Mouse (Mus musculus): Measurements from ENCODE around the gene B230104I21Rik. TPM values are rescaled to one million over a fixed set of nuclear protein-coding genes. Genes with fewer than 3 reads are reported as not detected.

B230104I21Rik gene
- polyA plus RNA-seq, 1 experiment from 2014 or later: not detected

DNA sequence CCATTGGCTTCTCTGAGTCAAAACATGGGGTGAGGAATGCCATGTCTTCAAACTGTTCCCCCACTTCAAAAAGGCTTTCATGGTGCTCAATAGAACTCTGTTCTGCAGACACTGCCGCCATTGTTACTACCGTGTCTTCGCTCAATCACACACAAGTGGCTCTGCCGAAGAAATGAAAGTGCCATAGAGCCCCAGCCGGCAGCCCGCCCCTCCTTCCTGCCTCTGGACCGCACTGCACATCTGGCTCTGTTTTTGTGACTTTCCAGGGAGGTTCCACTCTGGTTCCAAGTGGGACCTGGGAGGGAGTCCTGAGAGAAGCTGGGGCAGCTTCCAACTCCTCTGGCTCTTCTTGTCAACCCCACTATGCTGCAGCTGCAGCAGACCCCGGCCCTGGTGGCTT, 49.3 kb downstream of the B230104I21Rik start:
- Histone ChIP-seq H3K4me1 (replicated peaks) (peaks cover 30% of the 10 kb centered on the region), H3K4me2 (no peak overlapping the region), H3K27ac (no peak overlapping the region), H3K36me3 (no peaks in the 10 kb centered on the region), H3K27me3 (peaks cover 33% of the 10 kb centered on the region), H3K9ac (no peak overlapping the region), H3K9me3 (no peaks in the 10 kb centered on the region), H3K4me3 (no peak overlapping the region)
- WGBS: 51% methylated on average over 8 of the region's 8 CpGs
- ATAC-seq (ENCODE audit: low FRiP score): no peak

DNA sequence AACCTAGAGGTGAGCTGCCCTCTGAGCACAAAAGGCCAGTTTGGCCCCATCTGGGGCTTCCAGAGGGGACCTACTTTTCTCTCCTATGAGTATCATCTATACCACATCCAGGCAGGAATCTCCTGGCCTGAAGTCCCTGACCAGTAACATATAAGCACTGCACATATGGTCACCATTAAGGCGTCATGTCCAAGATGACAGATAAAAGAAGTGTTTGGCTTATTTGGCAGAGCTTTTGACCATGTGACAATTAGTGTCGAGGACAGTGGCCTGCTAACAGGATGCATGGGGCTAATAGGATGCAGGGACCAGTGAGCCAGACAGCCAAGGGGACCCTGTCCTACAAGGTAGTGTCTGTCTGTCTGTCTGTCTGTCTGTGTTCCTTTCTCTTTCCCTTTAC, 50.0 kb downstream of the B230104I21Rik start:
- no peak overlapping the region for H3K9ac ChIP-seq
- peaks cover 37% of the 10 kb centered on the region for H3K4me1 ChIP-seq (replicated peaks)
- no peak overlapping the region for H3K4me3 ChIP-seq
- ATAC-seq (ENCODE audit: low FRiP score): no peak
- 75% methylated on average over 2 of the region's 2 CpGs for WGBS
- no peak overlapping the region for H3K4me2 ChIP-seq
- H3K9me3 ChIP-seq: no peaks in the 10 kb centered on the region
- peaks cover 33% of the 10 kb centered on the region for H3K27me3 ChIP-seq
- H3K27ac ChIP-seq: no peak overlapping the region
- H3K36me3 ChIP-seq: no peaks in the 10 kb centered on the region

DNA sequence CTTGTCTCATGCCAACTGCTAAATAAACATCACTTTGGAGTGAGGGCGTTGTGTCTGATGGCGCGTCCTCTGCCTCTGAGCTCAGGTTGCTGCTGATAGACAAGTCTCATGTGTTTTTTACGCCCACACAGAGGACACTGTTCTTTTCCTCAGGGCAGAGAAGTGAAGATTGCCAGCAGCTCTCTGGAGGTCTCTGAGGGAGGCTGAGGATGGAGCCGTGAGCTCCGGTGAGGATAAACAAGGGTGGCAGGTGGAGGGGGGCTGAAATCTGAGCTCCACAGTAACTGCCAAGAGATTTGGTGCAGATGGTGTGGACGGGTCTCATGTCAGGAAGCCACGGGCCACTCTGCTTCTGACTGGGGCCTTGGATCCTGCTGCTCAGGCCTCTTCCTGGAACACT, 50.9 kb downstream of the B230104I21Rik start:
- H3K4me3 ChIP-seq: no peak overlapping the region
- WGBS: 42% methylated on average over 8 of the region's 8 CpGs
- H3K27ac ChIP-seq: peak overlapping the region; percentile 35
- H3K4me1 ChIP-seq (replicated peaks): peaks cover 46% of the 10 kb centered on the region
- no peaks in the 10 kb centered on the region for H3K36me3 ChIP-seq
- peaks cover 33% of the 10 kb centered on the region for H3K27me3 ChIP-seq
- no peak overlapping the region for H3K4me2 ChIP-seq
- H3K9ac ChIP-seq: peak overlapping the region; percentile 35; the same call in 1 of the 2 replicates
- no peak for ATAC-seq (ENCODE audit: low FRiP score)
- no peaks in the 10 kb centered on the region for H3K9me3 ChIP-seq

DNA sequence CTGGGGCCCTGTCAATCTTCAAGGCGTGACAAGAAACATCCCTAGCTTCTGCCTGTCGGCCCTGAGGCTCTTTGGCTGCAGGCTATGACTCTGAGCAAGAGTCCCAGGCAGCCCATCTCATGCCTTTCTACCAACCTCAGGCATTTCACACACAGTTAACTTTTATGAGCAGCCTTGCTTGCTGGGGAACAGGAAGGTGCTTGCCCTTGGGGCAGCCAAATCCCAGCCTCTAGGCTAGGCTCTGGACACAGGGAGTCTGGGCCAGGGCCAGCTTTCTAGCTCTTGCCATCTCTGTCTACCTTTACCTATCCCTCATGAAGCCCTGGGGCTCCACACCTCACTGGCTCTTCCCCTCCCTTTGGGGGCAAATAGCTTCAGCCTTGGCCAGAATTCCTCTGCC, 53.7 kb downstream of the B230104I21Rik start:
- Histone ChIP-seq H3K4me1 (replicated peaks) (peaks cover 70% of the 10 kb centered on the region), H3K27ac (peak overlapping the region; percentile 72; the same call in 1 of the 2 replicates), H3K36me3 (no peaks in the 10 kb centered on the region), H3K4me3 (no peak overlapping the region), H3K9me3 (no peaks in the 10 kb centered on the region), H3K9ac (no peak overlapping the region), H3K4me2 (no peak overlapping the region), H3K27me3 (peaks cover 35% of the 10 kb centered on the region)
- ATAC-seq (ENCODE audit: low FRiP score): no peak
- 71% methylated on average over 2 of the region's 2 CpGs for WGBS

DNA sequence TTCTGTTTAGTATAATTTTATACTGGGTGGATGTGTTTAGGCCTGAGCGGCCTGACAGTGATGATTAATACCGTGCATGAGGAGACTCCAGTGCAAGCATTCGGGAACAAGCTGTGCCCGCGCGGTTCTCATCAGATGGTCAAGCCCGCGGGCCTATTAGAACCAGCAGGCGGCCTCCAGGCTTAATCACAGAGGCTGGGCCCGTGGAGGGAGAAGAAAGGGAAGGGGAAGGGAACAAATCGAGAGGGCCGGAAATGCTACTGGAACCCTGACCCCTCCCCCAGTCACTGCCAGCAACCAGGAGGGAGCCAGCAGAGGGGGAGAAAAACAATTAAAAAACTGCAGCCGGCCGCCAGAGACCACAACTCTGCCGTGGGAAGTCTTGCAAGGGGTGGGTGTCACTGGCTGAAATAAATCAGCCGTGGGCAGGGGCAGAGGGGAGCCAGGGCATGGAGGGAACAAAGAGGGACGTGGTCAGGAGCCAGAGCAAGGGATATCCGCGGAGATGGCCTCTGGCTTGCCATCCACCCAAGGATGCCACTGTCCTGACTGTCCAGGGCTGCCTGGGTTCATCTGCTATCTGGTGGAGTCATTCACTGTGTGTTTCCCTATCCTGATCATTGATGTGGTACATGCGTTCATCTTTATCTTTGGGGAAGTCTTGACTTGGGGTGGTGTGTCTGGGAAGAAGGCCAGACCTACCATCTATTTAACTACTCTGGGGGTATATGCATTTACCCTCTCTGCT, 54.6 kb downstream of the B230104I21Rik start:
- Histone ChIP-seq H3K27me3 (peaks cover 35% of the 10 kb centered on the region), H3K4me1 (replicated peaks) (peaks cover 63% of the 10 kb centered on the region), H3K36me3 (no peaks in the 10 kb centered on the region), H3K27ac (peak overlapping the region; percentile 72), H3K9ac (peak overlapping the region; percentile 46; the same call in 1 of the 2 replicates), H3K4me2 (0 out of 2 replicates have a peak overlapping the region, but pooled peaks have one; percentile 17), H3K9me3 (no peaks in the 10 kb centered on the region), H3K4me3 (no peak overlapping the region)
- 8% methylated on average over 20 of the region's 20 CpGs for WGBS
- ATAC-seq (ENCODE audit: low FRiP score): peak; percentile 47

DNA sequence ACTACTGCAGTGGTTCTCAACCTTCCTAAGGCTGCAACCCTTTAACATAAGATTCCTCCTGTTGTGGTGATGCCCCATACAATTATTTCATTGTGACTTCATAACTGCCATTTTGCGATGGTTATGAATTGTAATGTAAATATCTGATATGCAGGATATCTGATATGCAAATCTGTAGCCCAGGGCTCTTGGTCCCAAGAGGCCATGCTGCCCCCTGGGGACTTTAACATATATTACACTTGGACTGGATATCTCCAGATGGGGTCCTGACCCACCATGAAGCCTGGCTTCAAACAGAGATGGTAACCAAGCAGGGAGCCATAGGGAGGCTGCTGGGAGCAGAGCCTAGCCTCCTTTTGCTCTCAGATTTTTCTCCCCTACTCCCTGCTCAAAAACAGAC, 56.7 kb downstream of the B230104I21Rik start:
- Histone ChIP-seq H3K4me2 (no peak overlapping the region), H3K27ac (no peak overlapping the region), H3K9me3 (no peaks in the 10 kb centered on the region), H3K4me1 (replicated peaks) (peaks cover 61% of the 10 kb centered on the region), H3K9ac (no peak overlapping the region), H3K36me3 (no peaks in the 10 kb centered on the region), H3K4me3 (no peak overlapping the region), H3K27me3 (peaks cover 35% of the 10 kb centered on the region)
- WGBS: 72% methylated on average over 1 of the region's 1 CpGs
- no peak for ATAC-seq (ENCODE audit: low FRiP score)

DNA sequence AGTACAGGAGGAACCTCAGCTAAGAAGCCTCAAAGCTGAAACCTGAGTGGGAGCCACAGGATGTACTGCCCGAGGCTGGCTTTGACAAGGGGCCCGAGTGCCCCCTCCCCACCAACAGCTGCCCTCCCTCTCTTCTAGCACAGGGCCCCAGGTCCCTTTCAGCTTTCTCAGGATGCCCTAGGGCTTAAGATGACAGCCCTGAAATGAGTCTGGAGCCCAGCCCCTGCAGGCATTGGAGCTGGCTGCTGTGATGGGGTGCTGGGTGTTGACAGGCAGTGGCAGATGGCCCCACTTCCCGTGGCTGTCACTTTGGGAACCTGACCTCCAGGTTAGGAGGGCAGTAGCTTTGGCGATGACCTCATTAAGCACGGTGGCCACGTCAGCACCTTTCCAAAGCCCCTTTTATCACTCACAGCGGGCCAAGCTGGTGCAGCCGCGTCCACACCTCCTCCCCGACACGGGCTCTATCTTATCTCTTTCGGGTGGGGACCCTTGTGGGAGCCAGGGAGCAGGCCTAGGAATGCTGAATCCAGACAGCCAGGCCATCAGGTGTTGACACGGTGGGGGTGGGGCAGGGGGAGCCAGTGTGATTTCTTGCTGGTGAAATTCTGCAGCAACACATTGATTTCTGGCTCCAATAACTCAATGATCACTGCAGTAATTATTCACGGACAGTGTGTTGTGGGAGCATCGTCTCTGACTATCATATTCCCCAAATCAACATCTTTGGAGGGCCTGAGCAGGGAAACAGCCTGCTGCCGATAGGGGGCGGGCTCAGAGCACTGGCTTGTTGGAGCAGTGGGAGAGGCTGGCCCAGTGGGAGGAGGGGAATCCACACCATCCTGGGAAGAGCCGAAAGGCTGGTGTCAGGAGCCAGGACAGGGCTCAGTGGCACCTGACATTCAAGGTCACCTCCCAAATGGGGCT, 57.5 kb downstream of the B230104I21Rik start:
- H3K4me1 ChIP-seq (replicated peaks): peaks cover 61% of the 10 kb centered on the region
- 25% methylated on average over 18 of the region's 18 CpGs for WGBS
- peak; percentile 6; the same call in 1 of the 2 replicates for ATAC-seq (ENCODE audit: low FRiP score)
- H3K27ac ChIP-seq: no peak overlapping the region
- no peak overlapping the region for H3K9ac ChIP-seq
- H3K36me3 ChIP-seq: no peaks in the 10 kb centered on the region
- H3K4me3 ChIP-seq: no peak overlapping the region
- H3K27me3 ChIP-seq: peaks cover 27% of the 10 kb centered on the region
- no peaks in the 10 kb centered on the region for H3K9me3 ChIP-seq
- H3K4me2 ChIP-seq: no peak overlapping the region

DNA sequence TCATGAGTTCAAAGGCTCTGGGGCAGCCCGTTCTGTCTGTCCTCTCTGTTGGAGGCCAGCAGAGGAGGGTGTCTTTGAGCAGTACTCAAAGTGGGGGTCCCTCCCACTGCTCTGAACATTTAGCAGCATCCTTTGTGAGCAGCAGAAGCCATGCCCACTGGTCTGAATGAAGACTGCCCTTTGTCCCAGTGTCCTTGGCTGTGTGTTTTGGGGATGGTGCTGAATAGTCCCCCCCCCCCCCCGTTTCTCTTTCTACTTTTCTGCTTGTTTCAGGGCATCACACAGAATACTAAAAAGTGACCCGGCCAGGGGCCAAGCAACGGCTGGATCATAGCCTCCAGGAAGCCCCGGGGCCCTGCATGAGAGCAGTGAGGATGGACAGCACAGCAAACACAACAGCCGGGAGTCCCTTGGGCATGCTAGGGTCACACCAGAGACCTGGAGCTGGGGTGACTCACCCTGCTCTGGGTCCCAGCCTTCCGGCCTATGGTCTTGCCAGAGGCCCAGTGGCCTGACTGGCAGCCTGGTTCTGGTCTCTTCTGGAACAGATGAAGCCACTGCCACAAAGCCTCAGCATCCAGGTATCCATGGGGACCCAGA, 58.3 kb downstream of the B230104I21Rik start:
- H3K36me3 ChIP-seq: no peaks in the 10 kb centered on the region
- peaks cover 59% of the 10 kb centered on the region for H3K4me1 ChIP-seq (replicated peaks)
- no peak overlapping the region for H3K9ac ChIP-seq
- no peak for ATAC-seq (ENCODE audit: low FRiP score)
- no peak overlapping the region for H3K4me3 ChIP-seq
- no peaks in the 10 kb centered on the region for H3K9me3 ChIP-seq
- no peak overlapping the region for H3K27ac ChIP-seq
- WGBS: 42% methylated on average over 7 of the region's 7 CpGs
- H3K27me3 ChIP-seq: peaks cover 20% of the 10 kb centered on the region
- H3K4me2 ChIP-seq: no peak overlapping the region

DNA sequence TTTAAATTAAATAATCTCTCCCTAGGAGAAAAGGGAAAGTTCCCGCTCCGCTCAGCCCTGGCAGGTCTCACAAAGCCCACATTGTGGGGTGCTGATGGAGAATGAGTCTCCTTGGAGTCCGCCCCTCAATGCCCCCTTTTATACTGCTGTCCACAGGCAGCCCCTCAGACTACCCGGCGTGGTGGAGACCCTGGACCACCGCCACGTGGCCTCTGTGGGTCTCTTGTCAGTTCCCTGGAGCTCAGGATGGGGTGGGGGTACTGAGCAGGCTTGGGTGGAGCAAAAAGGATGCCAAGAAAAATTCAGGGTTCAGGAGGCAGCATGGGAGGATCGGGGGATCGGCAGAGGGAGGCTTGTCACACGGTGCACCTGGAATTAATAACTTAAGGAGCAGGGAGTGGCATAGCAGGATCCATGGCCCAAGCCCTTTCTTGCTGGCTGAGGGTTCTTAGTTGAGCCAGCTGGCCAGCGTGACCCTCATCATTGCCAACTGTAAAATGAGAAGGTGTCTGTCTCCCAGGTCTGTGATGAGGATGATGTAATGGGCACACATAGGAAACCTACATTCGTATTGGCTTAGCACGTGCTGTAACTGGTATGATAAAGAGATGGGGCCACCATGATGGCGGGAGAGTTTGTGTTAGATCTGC, 60.9 kb downstream of the B230104I21Rik start:
- no peak overlapping the region for H3K4me2 ChIP-seq
- H3K27ac ChIP-seq: peak overlapping the region; percentile 18; the same call in 1 of the 2 replicates
- H3K4me3 ChIP-seq: no peak overlapping the region
- no peaks in the 10 kb centered on the region for H3K9me3 ChIP-seq
- no peak overlapping the region for H3K9ac ChIP-seq
- H3K36me3 ChIP-seq: no peaks in the 10 kb centered on the region
- 78% methylated on average over 14 of the region's 14 CpGs for WGBS
- peaks cover 23% of the 10 kb centered on the region; the same call in 1 of the 2 replicates for H3K27me3 ChIP-seq
- no peak for ATAC-seq (ENCODE audit: low FRiP score)
- peaks cover 53% of the 10 kb centered on the region for H3K4me1 ChIP-seq (replicated peaks)

All from hindbrain, embryonic 13.5 days (tissue).